Mouse (Mus musculus) midbrain, embryonic 16.5 days (tissue): ENCODE measurements around the gene Smpdl3b. TPM values are rescaled to one million over a fixed set of nuclear protein-coding genes. Genes with fewer than 3 reads are reported as not detected.
A peak's percentile ranks its signal among the peaks of the same experiment; 100 is the strongest.

ENCODE experiments used
- ATAC-seq: fragments of 200-750 bp; cut with Nextera tagmentation; 2 replicates; pipeline ENCODE4 v1.8.0; 2017; ENCODE audit warnings: moderate TSS enrichment
- H3K27ac ChIP-seq: fragments of 300-500 bp; sonication (generic); 2 replicates; pipeline ENCODE4 v1.5.1; 2014; ENCODE audit warnings: mild to moderate bottlenecking, low read length, mixed read lengths
- H3K27me3 ChIP-seq: fragments of 300-500 bp; sonication (generic); 2 replicates; pipeline ENCODE4 v1.6.1; 2014; ENCODE audit warnings: low read depth, low read length, mixed read lengths; ENCODE audit not compliant: control insufficient read depth, insufficient read depth
- H3K36me3 ChIP-seq: fragments of 300-500 bp; sonication (generic); 2 replicates; pipeline ENCODE4 v1.6.1; 2014; ENCODE audit warnings: mild to moderate bottlenecking, low read length, moderate library complexity, mixed read lengths; ENCODE audit not compliant: control insufficient read depth, insufficient read depth
- H3K4me1 ChIP-seq: fragments of 300-500 bp; sonication (generic); 2 replicates; pipeline ENCODE4 v1.6.1; 2014; ENCODE audit warnings: mild to moderate bottlenecking, low read length, mixed read lengths; ENCODE audit not compliant: control insufficient read depth, insufficient read depth
- H3K4me2 ChIP-seq: fragments of 300-500 bp; sonication (generic); 2 replicates; pipeline ENCODE4 v1.6.1; 2014; ENCODE audit warnings: mild to moderate bottlenecking, low read length, mixed read lengths
- H3K4me3 ChIP-seq: fragments of 300-500 bp; sonication (generic); 2 replicates; pipeline ENCODE4 v1.5.1; 2014; ENCODE audit warnings: low read depth, mild to moderate bottlenecking, low read length, moderate library complexity, mixed read lengths
- H3K9ac ChIP-seq: fragments of 300-500 bp; sonication (generic); 2 replicates; pipeline ENCODE4 v1.6.1; 2014; ENCODE audit warnings: low read depth, low read length, mixed read lengths
- H3K9me3 ChIP-seq: fragments of 300-500 bp; sonication (generic); replicated peaks from 2 replicates; pipeline ENCODE4 v1.6.1; 2014; ENCODE audit warnings: mild to moderate bottlenecking, low read length, mixed read lengths; ENCODE audit not compliant: control insufficient read depth, poor library complexity, severe bottlenecking
- WGBS: fragments of 180-500 bp; shearing (Covaris S2); extraction: QIAGEN DNeasy Blood & Tissue Kit; methylation state at CpG from one replicate; pipeline ENCODE4 v1.1.7; 2014; 5-methylcytosine and 5-hydroxymethylcytosine counted together
- polyA plus RNA-seq: library from polyadenylated mRNA; unstranded; fragments of >200 nt; fragmentation: Nextera tagmentation; extraction: Ambion mirVana; gene quantifications from 2 replicates; pipeline ENCODE4 v1.2.1, GENCODE M21; 2015

Smpdl3b gene
- polyA plus RNA-seq, 1 experiment from 2014 or later, result 0.62 TPM

DNA sequence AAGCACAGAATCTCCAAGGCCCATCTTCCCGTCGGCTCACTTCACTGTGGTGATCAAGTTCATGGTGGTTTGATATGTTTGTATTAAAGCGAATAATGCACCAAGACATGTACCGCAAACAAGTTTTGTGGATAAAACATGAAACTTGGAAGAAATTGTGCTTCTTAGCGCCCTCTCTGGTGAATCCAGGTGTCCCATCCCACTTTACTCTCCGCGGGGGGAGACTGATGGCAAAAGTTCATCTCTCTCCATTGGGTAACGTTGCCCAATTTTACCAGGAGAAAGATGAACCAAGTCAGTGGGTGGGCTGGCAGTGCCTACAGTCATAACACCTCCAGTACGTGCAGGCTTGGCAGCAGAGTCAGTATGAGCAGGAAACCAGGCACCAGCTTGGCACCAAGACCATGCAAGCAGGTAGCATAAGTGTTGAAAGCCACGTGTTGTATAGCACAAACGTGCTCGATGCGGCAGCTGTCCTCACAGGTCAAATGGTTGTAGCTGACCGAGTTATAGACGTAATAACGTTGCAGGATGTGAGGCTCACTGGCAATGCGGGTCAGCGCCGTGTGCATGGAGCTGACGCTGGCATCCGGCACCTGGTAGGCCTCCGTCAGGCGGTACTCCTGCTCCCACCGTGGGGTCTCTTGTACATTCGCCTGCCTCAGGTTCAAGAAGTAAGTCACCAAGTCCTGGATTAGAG lies 23.8 kb downstream of the Smpdl3b start:
- peaks cover 3% of the 10 kb centered on the region for H3K4me1 ChIP-seq
- no peak for ATAC-seq
- H3K9ac ChIP-seq, result no peak overlapping the region
- no peaks in the 10 kb centered on the region for H3K36me3 ChIP-seq
- H3K9me3 ChIP-seq, result no peaks in the 10 kb centered on the region
- WGBS, result 92% methylated on average over 25 of the region's 25 CpGs
- no peak overlapping the region for H3K4me3 ChIP-seq
- H3K27ac ChIP-seq, result no peak overlapping the region
- no peaks in the 10 kb centered on the region for H3K27me3 ChIP-seq
- no peak overlapping the region for H3K4me2 ChIP-seq

DNA sequence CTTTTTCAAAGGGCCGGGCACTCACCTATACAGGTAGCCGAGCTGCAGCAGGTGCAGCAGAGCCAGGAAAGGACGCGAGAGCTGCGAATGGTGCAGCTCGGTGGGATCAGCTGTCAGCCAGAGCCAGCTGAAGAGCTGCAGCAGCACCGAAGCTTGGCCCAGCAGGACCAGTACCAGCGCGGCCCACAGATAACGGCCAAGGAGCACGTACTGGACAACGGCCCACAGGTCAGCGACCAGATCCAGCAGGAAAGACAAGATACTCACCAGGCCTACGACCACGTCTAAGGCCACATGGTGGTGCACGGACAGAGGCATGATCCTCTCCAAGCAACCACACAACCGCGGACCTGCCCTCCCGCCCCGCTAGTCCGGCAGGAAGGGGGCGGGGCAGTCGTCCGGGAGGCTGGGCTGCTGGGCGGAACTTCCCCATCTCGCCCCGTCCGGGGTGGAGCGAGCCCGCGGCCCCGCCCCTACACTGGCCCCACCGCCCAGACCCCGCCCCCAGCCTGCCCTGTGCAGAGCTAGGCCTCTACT lies 24.8 kb downstream of the Smpdl3b start, which contains the start of gene Xkr8:
TSS of gene Xkr8 (minus strand) at position 399 of the 537 bp plus-strand sequence.
- Histone ChIP-seq H3K9me3 (no peaks in the 10 kb centered on the region), H3K27me3 (no peaks in the 10 kb centered on the region), H3K4me3 (peak within 1 kb of the TSS; percentile 55), H3K4me2 (peak within 1 kb of the TSS; percentile 75), H3K27ac (0 out of 2 replicates have a peak within 1 kb of the TSS, but pooled peaks have one; percentile 23), H3K9ac (peak within 1 kb of the TSS; percentile 57), H3K4me1 (peaks cover 3% of the 10 kb centered on the region), H3K36me3 (no peaks in the 10 kb centered on the region)
- ATAC-seq, result peak; percentile 95
- WGBS, result 3% methylated on average over 33 of the region's 34 CpGs

DNA sequence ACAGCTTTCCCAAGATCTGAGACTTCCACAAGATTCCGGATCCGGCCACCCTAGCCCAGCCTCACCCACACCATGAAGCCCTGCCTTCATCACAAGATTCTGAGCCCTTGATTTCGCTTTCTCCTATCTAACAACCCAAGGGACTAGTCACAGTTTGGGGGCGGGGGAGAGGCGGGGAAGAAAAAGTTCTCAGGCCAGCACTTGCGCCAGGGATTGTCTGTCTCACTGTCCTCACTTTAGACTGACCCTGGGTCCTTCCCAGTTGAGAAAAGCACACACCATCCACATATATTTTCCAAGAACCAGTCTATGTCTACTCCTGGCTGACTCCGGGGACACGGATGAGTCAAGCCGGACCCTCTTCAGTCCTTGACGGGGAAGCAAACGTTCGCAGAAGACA lies 25.4 kb downstream of the Smpdl3b start:
- Histone ChIP-seq H3K27ac (no peak overlapping the region), H3K4me2 (peak overlapping the region; percentile 75), H3K4me1 (peaks cover 3% of the 10 kb centered on the region), H3K4me3 (peak overlapping the region; percentile 55), H3K9ac (peak overlapping the region; percentile 57), H3K9me3 (no peaks in the 10 kb centered on the region), H3K36me3 (no peaks in the 10 kb centered on the region), H3K27me3 (no peaks in the 10 kb centered on the region)
- WGBS, result 50% methylated on average over 12 of the region's 12 CpGs
- no peak for ATAC-seq

DNA sequence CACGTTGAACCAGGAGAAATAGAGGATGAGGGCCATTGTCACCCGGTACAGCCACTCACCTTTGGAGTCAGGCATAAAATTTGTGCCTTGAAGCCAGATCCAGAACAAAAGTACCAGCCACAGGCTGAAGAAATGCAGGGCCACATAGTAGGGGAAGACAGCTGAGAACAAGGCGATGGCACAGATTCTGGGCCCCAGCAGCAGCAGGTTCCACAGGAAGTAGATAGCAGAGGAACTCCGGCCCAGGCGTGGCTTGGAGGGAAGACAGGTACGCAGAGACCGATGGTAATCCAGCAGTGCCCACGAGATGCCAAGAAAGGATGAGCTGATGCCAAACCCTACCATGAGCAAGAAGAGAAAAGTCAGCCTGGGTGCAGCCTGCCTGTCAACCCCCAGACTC lies 28.8 kb downstream of the Smpdl3b start:
- Histone ChIP-seq H3K27me3 (no peaks in the 10 kb centered on the region), H3K4me1 (peaks cover 3% of the 10 kb centered on the region), H3K9ac (no peak overlapping the region), H3K4me2 (no peak overlapping the region), H3K4me3 (no peak overlapping the region), H3K36me3 (peaks cover 3% of the 10 kb centered on the region; the same call in 1 of the 2 replicates), H3K27ac (no peak overlapping the region), H3K9me3 (no peaks in the 10 kb centered on the region)
- no peak for ATAC-seq
- WGBS, result 90% methylated on average over 8 of the region's 8 CpGs

DNA sequence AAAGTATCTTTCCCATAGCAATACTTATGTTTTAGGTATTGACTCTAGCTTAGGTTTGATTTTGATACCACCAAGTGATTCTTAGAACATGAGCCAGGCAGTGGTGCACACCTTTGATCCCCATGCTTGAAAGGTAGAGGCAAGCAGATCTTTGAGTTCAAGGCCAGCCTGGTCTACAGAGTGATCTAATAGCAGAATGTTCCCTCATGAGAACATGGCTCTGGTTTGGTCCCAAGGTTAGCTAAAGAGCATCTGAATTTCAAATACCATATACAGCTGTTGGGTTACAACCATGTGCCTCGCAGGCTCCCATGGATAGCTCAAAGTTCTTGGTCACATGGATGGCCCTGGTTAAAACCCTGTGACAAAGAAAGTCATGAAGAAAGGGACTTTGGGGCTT lies 38.8 kb downstream of the Smpdl3b start:
- ATAC-seq, result no peak
- Histone ChIP-seq H3K4me1 (no peaks in the 10 kb centered on the region), H3K27ac (no peak overlapping the region), H3K4me3 (no peak overlapping the region), H3K27me3 (no peaks in the 10 kb centered on the region), H3K9me3 (no peaks in the 10 kb centered on the region), H3K36me3 (peaks cover 29% of the 10 kb centered on the region), H3K9ac (no peak overlapping the region), H3K4me2 (no peak overlapping the region)
- WGBS, result 100% methylated on average over 1 of the region's 1 CpGs

DNA sequence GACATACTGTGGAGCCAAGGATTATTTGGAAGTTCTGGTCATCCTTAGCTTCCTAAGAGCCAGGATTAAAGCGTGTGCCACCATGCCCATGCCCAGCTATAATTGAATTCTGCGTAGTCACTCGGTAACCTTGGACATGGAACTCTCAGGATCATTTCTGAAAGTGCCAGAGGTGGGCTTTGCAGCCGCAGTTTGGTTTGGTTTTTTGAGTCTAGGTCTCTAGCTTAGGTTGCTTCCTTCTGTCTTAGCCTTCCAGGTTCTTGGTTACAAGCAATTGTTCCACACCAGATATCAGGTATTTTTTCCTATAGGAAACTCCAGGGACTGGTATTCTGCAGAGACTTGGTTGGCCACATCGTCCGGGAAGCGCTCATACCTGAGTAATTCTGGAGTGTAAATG lies 43.9 kb downstream of the Smpdl3b start:
- Histone ChIP-seq H3K27me3 (no peaks in the 10 kb centered on the region), H3K4me2 (no peak overlapping the region), H3K9ac (no peak overlapping the region), H3K9me3 (no peaks in the 10 kb centered on the region), H3K27ac (no peak overlapping the region), H3K4me3 (no peak overlapping the region), H3K36me3 (peaks cover 44% of the 10 kb centered on the region), H3K4me1 (no peaks in the 10 kb centered on the region)
- no peak for ATAC-seq
- 97% methylated on average over 7 of the region's 7 CpGs for WGBS

DNA sequence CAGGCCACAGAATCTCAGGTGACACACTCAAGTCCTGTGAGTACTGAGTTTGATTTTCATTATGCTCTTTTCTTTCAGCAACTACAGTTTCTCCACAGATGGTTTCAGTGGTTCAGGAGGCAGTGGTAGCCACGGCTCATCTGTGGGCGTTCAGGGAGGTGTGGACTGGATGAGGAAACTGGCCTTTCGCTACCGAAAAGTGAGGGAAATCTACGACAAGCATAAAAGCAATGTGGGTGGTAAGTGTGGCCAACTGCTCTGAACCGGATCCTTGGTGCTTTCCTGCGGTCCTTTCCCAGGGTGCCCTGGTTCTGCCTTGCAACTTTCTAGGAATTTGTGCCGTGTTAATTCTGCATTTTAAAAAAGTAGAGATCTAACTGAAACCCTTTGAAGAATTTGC lies 50.2 kb downstream of the Smpdl3b start:
- H3K4me3 ChIP-seq, result no peak overlapping the region
- 96% methylated on average over 8 of the region's 8 CpGs for WGBS
- ATAC-seq, result no peak
- H3K27me3 ChIP-seq, result no peaks in the 10 kb centered on the region
- H3K36me3 ChIP-seq, result peaks cover 44% of the 10 kb centered on the region
- H3K4me2 ChIP-seq, result no peak overlapping the region
- H3K9me3 ChIP-seq, result no peaks in the 10 kb centered on the region
- no peak overlapping the region for H3K27ac ChIP-seq
- H3K4me1 ChIP-seq, result no peaks in the 10 kb centered on the region
- H3K9ac ChIP-seq, result no peak overlapping the region

DNA sequence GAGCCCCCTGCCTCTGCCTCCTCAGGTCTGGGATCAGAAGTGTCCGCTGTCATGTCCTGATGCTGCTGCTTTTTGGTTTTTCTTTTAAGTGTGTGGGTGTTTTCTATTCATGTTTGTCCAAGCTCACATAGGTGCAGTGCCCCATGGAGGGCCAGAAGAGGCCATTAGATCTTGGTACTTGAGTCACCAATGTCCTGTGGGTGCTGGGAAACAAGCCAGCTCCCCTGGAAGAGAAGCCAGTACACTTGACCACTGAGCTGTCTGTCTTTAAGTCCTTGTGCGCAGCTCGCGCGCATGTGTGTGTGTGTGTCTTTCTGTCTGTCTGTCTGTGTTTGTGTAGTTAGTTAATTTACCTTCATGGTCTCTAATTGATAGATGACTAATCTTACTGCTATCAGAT lies 55.0 kb downstream of the Smpdl3b start:
- Histone ChIP-seq H3K9ac (no peak overlapping the region), H3K9me3 (no peaks in the 10 kb centered on the region), H3K36me3 (peaks cover 28% of the 10 kb centered on the region), H3K4me1 (no peaks in the 10 kb centered on the region), H3K4me2 (no peak overlapping the region), H3K27me3 (no peaks in the 10 kb centered on the region), H3K27ac (no peak overlapping the region), H3K4me3 (no peak overlapping the region)
- 96% methylated on average over 5 of the region's 5 CpGs for WGBS
- no peak for ATAC-seq

DNA sequence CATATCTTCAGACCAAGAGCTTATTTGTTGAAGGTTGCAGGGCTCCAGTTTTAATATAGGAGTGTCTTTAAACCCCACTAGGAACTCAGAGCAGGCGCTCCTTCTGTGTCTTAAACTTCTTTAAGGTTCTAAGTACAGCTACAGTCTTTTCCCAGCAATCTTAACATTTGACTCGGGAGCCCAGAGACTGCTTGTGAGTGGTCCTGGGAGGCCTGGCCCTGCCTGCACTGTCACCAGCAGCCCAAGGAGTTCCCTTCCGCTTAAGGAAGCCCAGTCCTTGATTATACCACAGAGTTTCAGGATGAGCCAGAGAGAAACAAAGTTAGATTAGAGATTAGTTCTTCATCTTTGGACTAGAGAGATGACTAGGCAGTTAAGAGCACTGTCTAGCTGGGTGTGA lies 63.7 kb downstream of the Smpdl3b start:
- 92% methylated on average over 3 of the region's 3 CpGs for WGBS
- no peak overlapping the region for H3K4me3 ChIP-seq
- no peak overlapping the region for H3K9ac ChIP-seq
- H3K4me2 ChIP-seq, result no peak overlapping the region
- peaks cover 15% of the 10 kb centered on the region for H3K36me3 ChIP-seq
- H3K27me3 ChIP-seq, result no peaks in the 10 kb centered on the region
- no peak for ATAC-seq
- H3K27ac ChIP-seq, result no peak overlapping the region
- no peaks in the 10 kb centered on the region for H3K9me3 ChIP-seq
- no peaks in the 10 kb centered on the region for H3K4me1 ChIP-seq
